Mouse (Mus musculus) gonadal fat pad, adult 2 months (tissue): ENCODE results near the gene Rnf39. TPM values are rescaled to one million over a fixed set of nuclear protein-coding genes. Genes with fewer than 3 reads are reported as not detected.

Experiments
- DNase-seq: peaks from one replicate; pipeline ENCODE4 v3.0.0-alpha.2; 2012; ENCODE audit warnings: low read depth
- polyA plus RNA-seq: library from polyadenylated mRNA; depleted of rRNA; stranded (reverse); fragments of >200 nt; gene quantifications from 2 replicates; pipeline ENCODE4 v1.2.3, GENCODE M21; 2012

Rnf39 gene
- polyA plus RNA-seq, 1 experiment: 1.1 TPM

DNA sequence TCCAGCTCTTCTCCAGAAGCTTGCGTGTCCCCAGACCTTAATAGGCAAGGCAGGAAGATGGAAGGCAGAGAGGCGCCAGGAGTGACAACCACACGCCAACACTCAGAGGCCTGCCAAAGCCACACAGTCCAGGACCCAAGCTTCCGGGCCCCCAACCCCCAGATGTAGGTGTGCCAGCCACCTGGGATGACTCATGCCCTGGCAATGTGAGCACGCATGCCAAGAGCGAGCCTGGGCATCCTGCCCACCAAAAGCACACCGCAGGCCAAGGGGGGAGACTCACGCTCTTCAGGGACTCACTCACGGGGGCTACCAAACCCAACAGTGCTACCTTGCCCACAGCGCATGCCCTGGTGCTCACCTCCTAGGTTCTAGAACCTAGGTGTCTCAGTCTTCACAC lies 327 bp upstream of the Rnf39 start:
- DNase-seq: no peak

DNA sequence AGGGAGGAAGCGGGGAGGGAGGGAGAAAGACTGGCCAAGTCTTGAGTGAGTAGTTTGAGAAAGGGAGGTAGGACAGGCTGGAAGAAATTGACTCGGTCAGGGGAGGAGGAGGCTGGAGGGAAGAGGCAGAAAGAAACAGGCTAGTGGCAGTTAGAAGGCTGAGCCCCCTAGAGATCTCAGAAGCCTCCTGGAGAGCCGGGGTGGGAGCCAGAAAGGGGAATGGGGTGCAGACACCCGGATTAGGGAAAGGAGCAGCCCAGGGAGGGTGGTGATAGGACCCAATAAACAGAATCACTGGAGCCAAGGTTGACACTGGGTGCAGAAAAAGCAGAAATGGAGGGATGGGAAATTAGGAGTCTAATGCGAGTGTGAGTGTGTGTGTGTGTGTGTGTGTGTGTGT lies 973 bp downstream of the Rnf39 start:
- no peak for DNase-seq

DNA sequence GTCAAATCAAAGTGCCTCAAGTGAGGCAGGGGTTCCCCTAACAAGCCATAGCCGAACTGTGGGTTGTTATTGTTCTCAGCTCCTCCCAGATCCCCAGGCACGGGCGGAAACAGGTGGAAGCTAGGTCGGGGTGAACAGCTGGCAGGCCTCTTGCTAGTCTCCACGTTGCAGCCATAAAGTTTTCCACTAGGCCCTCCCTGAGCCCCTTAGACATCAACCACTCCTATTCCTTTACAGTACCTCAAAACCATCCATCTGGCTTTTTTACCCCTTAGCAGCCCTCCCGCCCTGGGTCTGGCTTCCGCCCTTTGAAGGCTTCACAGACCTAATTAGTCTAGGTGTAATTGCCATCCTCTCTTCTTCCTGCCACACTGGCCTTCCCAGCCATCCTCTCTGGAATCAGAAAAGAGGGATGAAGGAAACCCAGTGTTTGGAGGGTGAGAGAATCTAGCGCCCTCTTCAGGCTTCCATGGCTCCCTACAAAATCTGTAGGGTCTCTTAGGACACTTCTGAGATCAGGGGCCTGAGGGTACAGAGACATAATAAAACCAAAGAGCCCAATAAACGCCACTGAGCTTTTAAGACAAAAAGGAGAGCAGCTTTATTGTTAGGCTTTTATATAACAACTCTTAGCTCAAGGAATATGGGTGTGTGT lies 1.5 kb downstream of the Rnf39 start:
- DNase-seq: no peak

DNA sequence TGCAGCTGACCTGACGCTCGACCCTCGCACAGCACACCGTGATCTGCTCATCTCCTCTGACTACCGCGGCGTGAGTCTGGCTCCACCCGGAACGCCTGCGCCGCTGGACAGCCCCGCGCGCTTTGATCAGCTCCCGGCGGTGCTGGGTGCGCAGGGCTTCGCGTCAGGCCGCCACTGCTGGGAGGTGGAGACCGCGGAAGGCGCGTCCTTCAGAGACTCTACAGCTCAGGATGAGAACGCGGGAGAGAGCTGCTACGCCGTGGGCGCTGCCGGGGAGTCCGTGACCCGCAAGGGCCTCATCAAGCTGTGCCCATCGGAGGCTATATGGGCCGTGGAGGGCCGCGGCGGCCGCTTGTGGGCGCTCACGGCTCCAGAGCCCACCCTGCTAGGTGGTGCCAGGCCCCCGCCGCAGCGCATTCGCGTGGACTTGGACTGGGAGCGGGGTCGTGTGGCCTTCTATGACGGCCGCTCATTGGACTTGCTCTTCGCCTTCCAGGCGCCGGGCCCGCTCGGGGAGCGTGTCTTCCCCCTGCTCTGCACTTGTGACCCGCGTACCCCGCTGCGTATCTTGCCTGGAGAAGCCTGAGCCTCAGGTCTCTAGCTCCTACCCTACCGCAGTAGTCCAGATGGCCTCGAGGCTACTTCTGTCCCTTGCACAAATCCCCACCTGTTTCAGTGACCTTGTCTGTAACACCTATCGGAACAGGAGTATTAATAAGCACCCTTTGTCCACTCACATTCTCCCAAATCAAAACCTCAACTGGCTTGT lies 4.5 kb downstream of the Rnf39 start:
- no peak for DNase-seq

DNA sequence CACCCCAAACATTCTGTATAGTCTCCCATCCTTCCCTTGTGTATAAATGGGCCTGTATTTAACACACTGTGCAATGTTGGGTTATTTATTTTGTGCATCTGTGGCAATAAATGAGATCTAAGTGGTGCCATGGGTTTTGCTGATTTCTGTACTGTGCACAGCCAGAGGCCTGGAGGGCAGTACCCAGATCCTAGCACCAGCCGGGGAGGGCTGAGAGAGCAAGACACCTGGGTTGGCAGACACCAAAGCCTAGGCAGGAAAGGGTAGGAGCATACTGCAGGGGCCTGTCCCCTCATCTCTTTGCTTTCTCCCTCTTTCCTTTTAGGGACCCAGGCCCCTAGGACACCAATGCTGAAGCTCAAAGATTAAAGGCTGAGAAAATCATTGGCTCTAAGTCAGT lies 5.6 kb downstream of the Rnf39 start:
- no peak for DNase-seq

DNA sequence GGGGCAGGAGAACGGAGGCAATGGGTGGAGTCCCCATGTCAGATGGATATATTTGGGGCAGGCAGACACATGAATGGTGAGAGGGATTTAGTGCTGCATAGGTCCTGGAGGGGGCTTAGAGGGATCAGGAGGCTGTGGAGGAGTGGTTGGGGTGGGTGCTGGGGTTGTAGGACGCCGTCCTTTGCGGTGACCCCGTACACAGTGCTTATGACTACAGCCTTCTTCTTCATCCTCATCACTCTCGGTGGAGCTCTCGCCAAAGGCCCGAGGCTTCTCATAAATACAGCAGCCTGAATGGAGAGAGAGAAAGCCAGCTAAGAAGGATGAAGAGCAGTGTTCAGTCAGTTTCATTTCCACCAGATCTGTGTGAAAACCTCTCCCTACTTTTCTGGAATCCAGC lies 6.5 kb downstream of the Rnf39 start:
- no peak for DNase-seq

DNA sequence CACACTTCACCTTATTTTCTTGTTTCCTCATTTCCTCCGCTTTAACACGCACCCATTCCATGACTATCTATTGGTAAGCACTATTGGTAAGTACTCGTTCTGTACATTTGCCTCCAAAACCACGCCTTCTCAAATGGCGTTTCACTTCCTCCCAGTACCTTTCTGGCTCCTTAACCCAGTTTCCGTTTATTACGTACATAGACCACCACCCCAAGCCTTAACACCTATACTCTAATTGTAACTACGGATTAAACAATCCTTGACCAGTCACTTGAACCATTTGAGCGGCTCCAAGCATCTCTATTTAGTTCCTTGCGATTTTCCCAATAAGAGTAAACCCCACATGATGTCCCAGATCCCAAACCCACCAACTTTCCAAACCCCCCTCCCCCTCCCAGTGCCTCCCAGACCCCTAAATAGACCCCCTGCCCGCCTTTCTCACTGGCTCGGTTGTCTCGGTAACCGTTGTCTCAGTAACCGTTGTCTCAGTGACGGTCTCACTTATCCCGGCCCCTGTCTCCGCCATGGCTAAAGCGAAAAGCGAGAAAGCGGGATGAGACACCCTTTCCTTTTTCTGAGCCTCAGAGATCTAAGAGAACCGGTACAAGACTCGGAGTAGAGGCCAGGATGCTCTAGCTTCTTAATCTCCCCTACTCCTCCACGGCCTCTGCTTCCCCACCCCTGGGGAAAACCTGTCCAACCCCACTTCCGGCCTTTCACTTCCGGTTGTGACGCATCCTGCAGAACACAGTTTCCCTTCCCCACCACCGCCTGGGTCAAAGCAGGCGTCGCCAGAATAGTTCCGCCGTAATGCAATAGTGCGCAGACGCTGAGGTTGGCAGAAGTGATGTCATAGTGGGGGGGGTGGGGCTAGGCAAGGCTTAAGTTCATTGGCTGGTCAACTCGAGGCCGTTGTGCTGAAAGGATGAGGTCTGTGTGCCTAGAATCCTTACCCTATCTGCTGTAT lies 8.5 kb downstream of the Rnf39 start, which contains the start of gene Ppp1r11:
TSS of gene Ppp1r11 (minus strand) at position 761 of the 967 bp plus-strand sequence.
- peak; percentile 86 for DNase-seq

DNA sequence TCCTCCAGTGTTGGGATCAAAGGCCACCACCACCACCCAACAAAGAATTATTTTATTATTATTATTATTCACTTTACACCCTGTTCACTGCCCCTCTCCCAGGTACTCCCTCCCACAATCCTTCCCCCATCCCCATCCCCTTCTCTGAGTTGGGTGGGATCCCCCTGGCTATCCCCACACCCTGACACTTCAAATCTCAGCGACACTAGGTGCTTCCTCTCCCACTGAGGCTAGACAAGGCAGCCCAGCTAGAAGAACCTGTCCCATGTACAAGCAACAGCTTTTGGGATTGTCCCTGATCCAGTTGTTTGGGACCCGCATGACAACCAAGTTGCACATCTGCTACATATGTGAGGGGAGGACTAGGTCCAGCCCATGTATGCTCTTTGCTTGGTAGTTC lies 9.9 kb downstream of the Rnf39 start:
- no peak for DNase-seq

DNA sequence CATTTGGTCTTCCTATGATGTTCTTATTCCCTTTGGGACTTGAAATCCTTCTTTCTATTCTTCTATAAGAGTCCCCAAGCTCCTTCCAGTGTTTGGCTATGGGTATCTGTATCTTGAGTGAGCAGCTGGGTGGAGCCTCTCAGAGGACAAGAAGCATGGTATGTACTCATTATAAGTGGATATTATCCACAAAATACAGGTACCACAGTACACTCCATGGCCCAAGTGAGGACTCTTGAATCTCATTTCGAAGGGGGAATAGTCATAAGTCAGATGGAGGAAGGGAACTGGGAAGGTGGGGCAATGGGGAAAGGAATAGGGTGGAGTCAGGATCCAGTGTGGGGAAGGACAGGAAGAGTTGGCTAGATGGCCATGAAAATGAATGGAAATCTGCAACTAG lies 10.3 kb downstream of the Rnf39 start:
- no peak for DNase-seq

DNA sequence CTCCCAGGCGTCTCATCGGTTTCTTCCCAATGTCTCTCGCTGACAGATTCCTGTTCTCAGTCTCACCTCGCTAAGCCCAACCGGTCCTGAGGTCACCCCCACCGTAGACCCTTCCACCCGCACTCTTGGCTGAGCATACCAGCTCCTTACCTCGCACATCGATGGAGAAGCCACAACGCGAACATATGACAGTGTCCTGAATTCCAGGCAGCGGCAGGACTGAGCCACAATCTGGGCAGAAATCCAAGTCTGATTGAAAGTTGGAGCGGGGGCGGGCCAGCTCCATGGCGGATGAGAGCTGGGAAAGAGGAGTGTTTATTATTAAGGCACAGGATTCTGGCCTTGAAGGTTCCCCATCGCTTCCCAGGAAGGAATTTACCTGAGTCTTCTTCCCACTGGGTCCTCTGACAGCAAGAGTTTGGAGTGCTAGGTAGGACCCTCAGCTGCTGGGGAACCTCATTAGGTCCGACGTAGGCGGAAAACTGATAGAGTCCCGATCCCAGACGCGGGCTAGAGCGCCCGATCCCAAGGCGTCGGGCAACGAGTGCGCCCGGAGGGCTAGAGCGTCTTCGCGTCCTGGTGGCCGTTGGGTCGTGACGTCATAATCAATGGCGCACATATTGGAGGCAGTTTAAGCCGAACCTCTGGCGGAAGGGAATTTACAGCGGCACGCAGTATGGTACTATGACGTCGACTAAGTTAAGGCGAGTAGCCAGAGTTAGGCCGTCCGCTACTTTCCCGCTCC lies 15.5 kb downstream of the Rnf39 start, which contains the start of the genes Znrd1 and Znrd1as:
TSS of gene Znrd1 (minus strand) at position 561 of the 745 bp plus-strand sequence.
TSS of gene Znrd1as (plus strand) at position 594 of the 745 bp plus-strand sequence.
- DNase-seq: peak; percentile 80

DNA sequence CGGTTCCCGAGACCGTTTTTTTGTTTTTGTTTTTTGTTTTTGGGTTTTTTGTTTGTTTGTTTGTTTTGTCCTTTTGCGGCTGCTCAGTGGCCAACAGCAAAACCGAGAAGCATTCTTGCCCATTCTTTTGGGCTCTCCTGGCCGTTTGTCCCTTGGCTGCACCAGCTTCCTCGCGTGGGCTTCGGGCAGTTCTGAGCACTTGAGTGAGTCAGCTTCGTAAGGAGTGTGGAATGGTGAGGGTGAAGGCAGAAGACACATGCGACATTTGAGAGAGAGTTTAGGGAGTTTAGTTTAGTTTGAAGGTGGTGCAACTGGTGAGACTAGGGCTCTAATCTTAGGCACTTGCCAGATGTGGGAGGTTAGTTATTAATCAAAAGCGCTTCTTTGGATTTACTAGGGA lies 16.2 kb downstream of the Rnf39 start:
- DNase-seq: no peak

DNA sequence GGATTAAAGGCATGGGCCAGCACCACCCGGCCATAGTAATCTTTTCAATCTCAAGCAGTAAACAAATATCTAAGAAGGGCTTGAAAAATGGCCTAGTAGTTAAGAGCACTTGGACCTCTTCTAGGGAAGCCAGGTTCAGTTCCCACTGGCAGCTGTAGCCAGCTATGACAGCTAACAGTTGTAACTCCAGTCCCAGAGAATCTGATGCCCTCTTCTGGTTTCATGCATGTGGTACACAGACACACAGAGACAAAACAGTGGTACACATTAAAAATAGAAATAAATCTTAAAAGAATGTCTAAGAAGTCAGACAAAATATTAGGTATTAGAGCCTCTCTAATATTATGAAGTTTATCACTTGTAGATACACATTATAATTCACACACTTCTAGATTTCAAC lies 18.4 kb downstream of the Rnf39 start:
- no peak for DNase-seq

DNA sequence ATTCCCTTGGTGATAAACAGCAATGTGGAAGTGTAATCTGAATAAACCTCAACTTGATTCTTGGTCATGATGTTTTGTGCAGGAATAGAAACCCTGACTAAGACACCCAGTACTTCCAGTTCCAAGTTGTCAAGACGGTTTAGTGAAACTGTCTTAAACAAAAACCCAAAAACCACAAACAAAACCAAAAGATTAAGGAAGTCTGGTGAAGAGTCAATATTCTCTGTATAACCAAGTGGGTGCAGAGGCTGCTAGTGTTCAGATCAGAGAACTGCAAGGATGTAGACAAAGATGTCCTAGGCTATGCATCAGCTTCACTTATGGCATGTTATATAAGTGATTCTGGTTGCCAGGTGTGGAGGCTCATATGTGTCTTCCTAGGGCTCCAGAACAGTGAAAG lies 24.2 kb downstream of the Rnf39 start:
- DNase-seq: no peak

DNA sequence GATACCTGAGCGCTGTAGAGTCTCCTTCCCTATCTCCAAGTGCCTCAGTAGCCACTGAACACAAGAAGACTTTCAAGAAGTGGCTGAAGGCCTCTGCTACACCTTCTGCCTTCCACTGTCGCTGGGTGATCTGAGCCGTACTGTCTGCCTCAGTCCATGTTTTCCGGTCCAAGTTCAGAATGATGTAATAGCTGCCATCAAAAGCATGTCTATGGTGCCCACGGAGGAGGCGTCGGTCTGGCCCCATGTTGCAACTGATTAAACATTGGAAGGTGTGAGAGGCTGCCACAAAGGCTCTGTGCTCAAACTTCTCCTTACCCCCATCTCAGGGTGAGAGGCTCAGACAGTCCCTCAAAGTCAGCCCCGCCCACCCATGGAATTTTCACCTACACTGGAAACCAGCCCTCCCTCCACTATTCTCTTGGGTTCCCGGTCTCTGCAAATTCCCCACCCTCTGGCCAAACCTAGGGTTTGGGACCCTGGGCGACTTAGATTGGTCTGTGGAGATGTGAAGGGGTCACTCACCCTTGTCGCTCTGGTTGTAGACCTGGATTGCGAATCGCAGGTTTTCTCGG lies 27.7 kb downstream of the Rnf39 start:
- DNase-seq: no peak

DNA sequence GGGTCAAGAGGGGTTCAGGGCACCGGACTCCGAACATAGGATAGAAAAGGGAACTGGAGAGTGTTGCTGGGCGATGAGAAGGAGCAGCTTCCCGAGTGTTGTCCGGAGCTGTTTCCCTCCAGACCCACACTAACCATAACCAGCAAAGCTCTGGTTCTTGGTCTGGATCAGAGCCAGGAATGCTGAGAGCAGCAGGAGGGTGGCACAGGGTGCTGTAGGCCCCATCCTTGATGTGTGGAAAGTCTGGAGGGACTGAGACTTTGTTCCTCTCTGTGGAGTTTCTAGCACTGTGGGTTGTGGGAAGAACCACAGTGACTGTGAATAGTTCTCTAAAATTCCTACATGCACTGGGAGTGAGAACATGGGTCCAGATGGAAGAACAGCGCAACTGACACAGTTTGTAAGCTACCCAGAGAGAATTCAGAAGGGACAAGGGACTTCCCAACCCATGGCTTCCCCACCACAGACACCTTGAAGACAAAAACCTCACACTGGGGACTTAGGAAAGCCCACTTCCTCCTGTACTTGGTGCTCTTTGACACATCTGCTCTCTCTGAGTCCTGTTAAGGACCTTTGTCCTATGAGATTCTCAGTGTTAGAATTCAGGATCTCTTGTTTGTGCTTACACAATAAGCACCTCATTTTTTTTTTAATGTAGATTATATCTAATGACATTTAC lies 28.6 kb downstream of the Rnf39 start:
- no peak for DNase-seq

DNA sequence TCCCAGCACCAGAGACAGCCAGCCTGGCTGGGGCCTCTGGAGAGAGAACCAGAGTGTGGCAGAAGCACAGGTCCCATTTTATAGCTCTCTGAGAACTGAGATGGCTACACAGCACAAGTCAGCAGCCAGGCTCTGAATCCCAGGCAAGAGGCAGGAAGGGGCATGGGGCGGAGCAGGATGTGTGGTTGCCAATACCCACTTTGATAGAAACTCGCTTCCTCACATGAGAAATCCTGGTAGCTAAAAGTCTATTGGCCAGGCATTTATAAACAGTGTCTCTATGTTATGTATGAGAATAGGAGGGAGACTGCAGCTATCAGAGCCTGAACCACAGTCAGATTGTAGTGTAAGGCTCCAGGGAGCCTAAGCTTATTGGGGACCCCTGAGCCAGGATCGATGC lies 30.1 kb downstream of the Rnf39 start:
- no peak for DNase-seq

DNA sequence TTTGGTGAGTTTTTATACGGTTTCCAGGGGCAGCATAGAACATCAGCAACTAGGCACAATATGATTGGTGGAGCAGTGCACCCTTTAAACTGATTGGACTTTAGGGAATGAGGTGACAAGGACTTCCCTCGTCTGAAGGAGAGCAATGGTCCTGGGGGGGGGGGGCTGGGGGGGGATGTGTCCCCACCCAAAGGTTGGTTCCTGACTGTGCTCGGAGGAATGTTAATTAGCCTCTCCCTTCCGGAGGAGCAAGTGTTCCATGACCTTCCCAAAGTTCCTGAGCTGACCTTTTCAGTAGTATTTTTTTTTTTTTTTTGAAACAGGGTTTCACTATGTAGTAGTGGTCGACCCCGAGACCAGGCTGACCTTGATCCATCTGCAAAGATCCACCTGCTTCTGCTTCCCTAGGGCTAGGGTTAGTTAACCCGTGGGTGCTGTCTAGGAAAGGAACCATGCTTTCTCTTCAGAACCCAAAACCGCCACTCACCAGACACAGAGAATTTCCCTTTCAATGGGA lies 30.6 kb downstream of the Rnf39 start:
- DNase-seq: no peak

DNA sequence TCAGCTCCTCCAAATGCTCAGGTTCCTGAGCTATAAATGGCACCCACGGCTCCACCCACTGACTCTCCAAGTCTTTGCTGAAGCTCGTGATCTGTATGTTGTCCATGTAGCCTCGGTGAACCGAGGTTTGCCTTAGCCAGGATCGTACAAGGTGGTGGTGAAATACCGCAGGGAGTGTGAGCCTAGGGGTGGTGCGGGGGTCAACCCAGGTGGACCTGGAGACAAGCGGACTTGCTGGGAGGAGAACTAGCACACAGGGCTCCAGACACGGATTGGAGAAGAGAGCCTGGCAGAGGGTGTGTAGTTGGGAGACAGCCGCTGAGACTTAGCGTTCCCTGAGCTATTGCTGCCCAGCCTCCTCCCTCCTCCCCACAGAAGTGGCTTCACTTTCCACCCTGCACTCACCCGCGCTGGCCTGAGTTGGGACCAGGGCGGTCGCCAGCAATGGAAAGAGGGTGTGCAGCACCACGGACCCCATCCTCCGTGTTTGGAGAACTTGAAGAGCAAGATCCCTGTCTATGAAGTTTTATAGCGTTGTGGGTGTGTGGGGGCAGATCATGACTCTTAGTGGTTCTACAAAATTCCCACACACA lies 38.6 kb downstream of the Rnf39 start, which contains the start of gene 2410137M14Rik:
TSS of gene 2410137M14Rik (minus strand) at position 17 of the 593 bp plus-strand sequence.
- DNase-seq: no peak

DNA sequence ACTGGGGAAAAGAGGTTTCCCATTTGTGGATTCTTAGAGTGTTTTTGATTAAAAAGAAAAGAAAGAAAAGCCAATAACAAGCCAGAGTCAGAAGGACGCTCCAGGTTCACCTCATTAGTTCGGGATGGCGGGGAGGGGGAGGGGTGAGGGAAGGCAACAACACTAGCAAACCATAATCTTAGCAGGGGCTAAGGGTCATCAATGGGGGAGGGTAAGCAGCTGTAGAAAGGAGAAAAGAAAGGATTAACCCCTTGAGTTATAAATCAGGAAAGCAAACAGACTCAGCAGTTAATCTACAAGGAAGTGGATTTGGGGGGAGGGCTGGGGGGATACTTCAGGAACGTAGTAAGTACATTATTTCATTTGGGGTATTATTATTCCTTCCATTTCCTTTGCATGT lies 39.1 kb downstream of the Rnf39 start:
- no peak for DNase-seq
